Mouse (Mus musculus) urinary bladder, postnatal 10 days (tissue): ENCODE measurements around the gene Pkp4.
"Not testable (repeated sequence)": the region's sequence is repeated elsewhere in the genome, so short reads cannot be mapped to it uniquely, and the experiment has no call there.

ENCODE experiments used
- DNase-seq: peaks from one replicate; pipeline ENCODE4 v3.0.0; 2022; ENCODE audit warnings: low spot score

Pkp4 gene

GRCm38 (mm10) chr2:59339776-59340539, 179.3 kb downstream of the Pkp4 start:
- no peak for DNase-seq

GRCm38 (mm10) chr2:59340878-59341277, 180.2 kb downstream of the Pkp4 start:
- DNase-seq, result no peak

GRCm38 (mm10) chr2:59342591-59343210, 182.1 kb downstream of the Pkp4 start:
- no peak for DNase-seq

- DNase-seq, result no peak
These were observed 183.2 kb downstream of the Pkp4 start for GRCm38 (mm10) chr2:59343834-59344233.

GRCm38 (mm10) chr2:59344699-59345098, 184.0 kb downstream of the Pkp4 start:
- no peak for DNase-seq

- no peak for DNase-seq
These were observed 184.6 kb downstream of the Pkp4 start for GRCm38 (mm10) chr2:59345141-59345839.

- no peak for DNase-seq
These were observed 185.8 kb downstream of the Pkp4 start for GRCm38 (mm10) chr2:59346443-59346842.

- DNase-seq, result no peak
These were observed 187.9 kb downstream of the Pkp4 start for GRCm38 (mm10) chr2:59348585-59348984.

GRCm38 (mm10) chr2:59350094-59350493, 189.4 kb downstream of the Pkp4 start:
- no peak for DNase-seq

- DNase-seq, result no peak
These were observed 190.9 kb downstream of the Pkp4 start for GRCm38 (mm10) chr2:59351303-59352099.

- DNase-seq, result no peak
These were observed 193.2 kb downstream of the Pkp4 start for GRCm38 (mm10) chr2:59353821-59354220.

GRCm38 (mm10) chr2:59355531-59356289, 195.1 kb downstream of the Pkp4 start:
- DNase-seq, result no peak

GRCm38 (mm10) chr2:59359760-59360342, 199.2 kb downstream of the Pkp4 start:
- no peak for DNase-seq

- no peak for DNase-seq
These were observed 200.7 kb downstream of the Pkp4 start for GRCm38 (mm10) chr2:59361350-59361780.

GRCm38 (mm10) chr2:59364156-59364842, 203.6 kb downstream of the Pkp4 start:
- DNase-seq, result no peak

- no peak for DNase-seq
These were observed 206.5 kb downstream of the Pkp4 start for GRCm38 (mm10) chr2:59367191-59367590.

GRCm38 (mm10) chr2:59373113-59373512, 212.5 kb downstream of the Pkp4 start:
- no peak for DNase-seq

GRCm38 (mm10) chr2:59378096-59378495, 217.4 kb downstream of the Pkp4 start:
- DNase-seq, result no peak

- not testable (repeated sequence) for DNase-seq
These were observed 218.2 kb downstream of the Pkp4 start for GRCm38 (mm10) chr2:59378861-59379260.

- no peak for DNase-seq
These were observed 222.6 kb downstream of the Pkp4 start for GRCm38 (mm10) chr2:59383231-59383630.
